Mouse (Mus musculus) urinary bladder, postnatal 36 days (tissue): ENCODE data around the gene Tns1.

Source experiments
- DNase-seq, 2 experiments: peaks; one replicate each; pipeline ENCODE4 v3.0.0; 2022; ENCODE audit warnings: low spot score in 2 of 2, mixed read lengths in 1 of 2

The Tns1 gene

DNA sequence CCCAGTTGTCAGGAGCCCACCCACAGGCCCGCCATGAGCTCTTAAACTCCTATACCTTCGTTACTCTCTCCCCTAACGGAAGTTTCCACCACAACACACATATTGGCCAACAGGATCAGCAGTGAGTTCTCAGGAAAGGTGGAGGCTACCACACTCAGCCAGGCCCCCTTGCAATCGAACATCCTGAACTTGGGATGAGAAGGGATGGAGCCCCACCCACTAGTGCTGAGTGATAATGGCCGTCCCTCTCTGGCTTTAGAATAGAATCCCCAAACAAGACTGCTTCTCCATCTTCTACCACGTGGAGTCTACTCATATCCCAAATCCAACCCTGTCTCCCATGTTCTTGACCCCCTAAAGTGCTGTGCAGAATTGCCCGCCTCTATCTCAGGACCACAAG lies 131.0 kb downstream of the Tns1 start:
- no peak for DNase-seq

DNA sequence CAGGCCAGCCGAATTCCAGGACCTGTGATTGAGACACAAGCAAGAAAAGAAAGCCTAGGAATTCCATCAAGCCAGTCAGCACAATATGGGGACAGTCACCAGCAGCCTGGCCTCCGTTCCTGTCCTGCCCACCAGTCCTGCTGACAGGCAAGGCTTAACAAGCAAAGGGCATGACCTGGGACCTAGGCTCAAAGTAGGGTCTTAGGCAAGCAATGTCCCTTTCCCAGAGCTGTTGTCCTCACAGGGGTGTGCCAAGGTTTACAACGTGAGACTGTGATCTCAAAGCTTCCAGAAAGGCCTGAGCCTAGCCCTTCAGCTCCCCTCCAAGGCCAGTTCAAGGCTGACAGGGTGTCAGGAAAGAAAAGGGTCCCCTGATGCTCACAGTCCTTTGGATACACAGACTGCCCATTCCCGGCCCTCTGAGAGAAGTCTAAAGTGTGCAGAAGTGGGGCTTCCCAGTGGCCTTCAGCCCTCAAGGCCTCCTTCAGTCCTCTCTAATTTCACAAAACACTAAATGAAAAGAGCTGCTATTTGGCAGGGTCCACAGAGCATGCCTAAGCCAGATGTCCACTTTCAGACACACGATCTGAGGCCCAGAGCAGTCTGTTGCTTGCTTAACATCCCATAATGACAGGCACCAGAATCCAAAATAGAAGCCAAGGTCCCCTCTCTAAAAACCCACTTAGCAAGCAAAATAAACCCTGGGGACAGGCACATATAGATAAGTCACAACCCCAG lies 131.9 kb downstream of the Tns1 start:
- no peak for DNase-seq

DNA sequence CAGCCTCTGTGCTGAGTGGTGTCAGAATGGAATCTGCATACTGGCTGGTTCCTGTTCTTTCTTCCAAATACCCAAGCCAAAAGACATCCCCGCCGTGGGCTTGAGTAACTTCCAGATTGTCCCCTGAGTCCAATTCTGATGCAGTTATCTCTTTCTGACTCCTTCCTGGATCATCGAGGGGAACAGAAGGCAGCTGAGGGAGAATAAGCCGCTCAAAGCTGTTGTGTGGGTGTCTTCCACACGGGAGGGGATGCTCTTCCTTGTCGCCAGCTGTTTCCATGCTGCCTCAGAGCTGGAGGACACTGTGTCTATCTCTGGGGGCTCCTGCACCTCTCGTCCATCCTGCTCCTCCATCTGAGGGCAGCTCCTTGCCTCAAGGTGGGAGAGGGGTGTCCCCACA lies 133.0 kb downstream of the Tns1 start:
- DNase-seq, result no peak

DNA sequence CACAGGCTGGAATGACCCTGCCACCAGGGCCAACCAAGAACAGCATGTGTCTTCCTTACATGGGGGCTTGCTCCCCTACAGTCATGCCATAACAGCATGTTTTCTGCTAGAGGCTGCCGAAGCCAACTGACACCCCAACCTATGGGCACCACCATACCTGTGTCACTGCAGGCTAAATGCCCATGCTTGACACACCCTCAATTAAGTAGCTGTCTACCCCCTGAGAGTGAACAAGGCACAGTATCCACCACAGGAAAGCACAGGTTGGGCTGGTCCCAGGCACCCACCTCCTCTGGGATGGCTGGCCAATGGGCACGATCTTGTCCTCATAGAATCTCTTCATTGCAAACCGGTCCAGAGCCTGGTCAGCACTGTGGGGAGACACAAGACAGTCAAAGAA lies 134.2 kb downstream of the Tns1 start:
- no peak for DNase-seq

DNA sequence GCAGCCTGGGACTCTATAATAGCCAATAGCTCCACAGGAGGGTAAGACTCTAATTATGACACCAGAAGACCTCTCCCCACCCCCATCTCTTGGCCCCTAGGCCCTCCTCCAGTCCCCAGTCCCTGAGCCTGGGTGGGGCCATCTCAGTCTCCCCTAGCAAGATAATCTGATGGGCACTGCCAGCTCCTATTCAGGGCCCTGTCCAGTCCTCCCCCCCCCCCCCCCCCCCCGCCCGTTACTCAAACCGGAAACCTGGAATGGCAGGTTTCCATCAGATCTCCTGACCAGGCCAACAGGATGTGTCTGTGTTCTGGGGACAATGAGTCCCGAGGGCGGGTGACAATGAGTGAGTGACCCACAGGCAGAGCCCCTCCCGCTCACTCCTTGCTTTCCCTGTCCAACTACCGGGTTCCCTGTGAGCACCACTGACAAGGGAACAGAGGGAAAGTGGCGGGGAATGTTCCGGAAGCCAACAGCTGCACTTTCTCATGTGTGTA lies 136.5 kb downstream of the Tns1 start:
- DNase-seq, result peak in 1 of 2 experiments; percentile 51

DNA sequence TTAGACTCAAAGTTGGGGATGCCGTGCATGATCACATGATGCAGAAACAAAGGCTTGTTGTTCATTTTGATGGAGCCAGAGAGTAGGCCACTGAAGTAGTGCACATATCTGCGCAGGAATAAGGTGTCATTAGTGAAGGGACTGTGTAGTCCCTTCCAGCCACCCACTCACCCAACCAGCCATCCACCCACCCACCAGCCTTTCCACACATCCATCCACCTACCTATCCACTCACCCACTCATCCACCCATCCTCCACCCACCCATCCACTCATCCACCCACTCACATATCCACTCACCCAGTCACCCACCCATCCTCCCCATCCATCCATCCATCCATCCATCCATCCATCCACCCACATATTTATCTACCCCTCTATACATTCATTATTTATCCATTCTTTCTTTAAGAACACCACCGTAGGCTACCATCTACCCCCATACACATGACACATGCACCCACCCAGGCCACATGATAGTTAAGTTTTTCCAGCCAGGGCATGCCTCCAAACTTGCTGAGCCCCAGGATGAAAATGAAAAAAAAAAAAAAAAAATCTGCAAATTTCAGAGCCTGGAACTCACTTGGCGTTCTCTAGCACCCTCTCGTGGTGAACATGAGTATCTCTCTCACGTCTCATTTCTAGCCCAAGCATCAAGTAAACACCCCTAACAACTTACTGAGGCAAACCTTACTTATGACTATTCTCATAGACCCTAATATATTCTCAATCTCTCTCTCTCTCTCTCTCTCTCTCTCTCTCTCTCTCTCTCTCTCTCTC lies 137.8 kb downstream of the Tns1 start:
- no peak for DNase-seq

DNA sequence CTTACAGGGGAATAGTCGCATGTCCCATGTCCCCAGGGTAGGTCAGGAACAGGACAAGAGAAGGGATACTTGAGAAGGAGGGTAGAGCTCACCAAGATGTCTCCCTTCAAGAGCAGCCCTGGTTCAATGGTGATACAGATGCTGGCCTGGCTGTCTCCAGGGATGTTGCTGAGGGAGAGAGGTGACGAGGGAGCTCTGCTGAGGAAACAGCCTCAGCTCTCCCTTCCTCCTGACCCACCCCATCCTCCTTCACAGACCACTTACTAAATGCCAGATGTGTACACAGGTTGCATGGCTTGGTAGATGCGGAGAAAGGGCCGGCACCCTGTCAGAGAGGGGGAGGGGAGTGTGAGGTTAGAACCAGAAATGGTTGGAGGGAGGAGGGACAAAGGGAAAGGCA lies 138.6 kb downstream of the Tns1 start:
- no peak for DNase-seq

DNA sequence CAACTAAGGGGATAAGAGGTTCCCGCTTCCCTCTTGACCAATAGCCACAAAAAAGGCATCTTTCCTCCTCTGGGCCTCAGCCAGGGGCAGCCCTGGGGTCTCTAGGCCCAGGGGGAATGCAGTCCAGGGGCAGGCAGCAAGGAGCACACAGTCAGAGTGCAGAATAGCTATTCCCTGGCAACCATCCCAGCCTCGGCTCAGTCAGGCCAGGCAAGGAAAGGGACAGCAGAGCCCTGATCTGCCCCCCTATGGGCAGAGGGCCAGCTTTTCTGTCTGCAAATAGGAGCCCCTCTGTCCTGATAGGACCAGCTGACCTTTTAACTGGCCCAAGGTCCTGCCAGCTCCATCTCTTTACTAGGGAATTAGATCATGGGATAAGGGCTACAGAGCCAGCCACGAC lies 145.0 kb downstream of the Tns1 start:
- no peak for DNase-seq

DNA sequence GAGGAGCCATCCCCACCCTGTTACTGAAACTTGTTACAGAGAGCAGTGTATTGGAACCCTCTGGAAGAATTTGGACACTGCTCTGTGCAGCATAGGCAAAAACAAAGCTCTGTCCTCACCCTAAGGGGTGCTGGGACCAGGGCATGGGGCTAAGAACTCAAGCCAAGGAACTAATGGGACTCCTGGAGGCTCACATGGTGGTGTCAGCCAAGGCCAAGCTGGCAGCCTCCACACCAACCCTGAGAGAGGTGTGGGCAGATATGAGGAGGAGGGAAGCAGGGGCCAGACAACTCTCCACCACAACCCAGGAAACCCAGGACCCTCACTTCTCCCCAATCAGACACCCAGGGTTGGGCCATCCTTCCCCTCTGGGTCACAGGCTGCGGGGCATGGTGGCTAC lies 145.7 kb downstream of the Tns1 start:
- no peak for DNase-seq

DNA sequence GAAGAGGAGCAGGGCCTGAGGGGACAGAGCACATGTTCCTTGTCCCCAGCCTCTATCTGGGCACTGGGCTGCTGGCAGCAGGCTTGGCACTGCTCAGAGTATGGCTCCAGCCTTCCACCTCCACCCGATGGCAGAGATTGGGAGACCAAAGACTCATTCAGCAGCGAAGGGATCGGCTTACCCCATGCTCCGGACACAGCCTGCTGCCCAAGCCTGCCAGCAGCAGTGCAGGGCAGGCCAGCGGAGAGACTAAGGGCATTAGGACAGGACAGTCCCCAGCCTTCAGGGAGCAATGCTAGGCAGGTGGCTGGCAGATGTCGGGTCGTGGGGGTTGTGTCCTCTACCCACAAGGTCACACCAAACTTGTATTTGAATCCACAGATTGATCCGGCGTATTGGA lies 150.3 kb downstream of the Tns1 start:
- DNase-seq, result no peak

DNA sequence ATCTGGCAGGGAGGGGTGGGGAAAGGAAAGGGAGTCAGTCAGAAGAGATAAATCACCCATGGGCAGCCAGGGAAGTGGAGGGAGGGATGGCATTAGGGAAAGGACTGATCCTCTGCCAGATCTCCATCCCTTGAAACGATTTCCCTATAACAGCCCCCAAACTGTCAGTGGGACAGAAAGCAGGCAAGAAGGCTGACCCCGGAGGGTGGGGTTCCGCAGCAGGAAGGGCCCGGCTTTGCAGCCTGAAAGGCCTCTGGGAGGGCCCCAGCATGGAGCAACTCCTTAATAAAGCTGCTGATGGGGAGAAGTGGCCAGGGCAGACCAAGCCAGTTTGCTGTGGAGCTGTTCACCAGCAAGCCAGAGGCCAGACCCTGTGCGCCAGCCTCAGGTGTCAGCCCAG lies 151.5 kb downstream of the Tns1 start:
- no peak for DNase-seq

DNA sequence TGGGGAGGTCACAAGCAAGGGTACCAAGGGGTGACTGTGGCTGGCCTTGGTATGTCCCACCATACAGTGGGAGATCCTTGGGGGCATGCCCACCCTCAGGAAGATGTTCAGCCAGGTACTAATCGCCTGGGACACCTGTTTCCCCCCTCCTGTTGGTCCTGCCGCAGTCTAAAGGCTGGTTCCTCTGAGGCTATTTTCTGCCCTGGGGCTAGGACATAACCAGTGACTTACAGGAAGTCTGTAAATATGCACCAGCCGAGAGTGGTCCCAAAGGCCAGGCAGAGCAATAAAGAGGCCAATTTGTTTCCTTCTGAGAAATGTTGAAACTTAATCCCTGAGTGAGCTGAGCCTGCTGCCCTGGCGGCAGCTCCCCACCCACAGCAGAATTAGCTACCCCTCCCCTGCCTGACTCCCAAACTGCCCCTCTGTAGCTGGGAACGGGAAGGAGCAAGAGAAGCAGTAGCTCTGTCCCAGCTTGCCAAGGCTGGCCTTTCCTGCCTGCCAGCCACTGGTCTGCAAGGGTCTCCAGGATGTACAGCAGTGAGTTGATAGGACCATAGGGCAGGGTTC lies 154.0 kb downstream of the Tns1 start:
- no peak for DNase-seq

DNA sequence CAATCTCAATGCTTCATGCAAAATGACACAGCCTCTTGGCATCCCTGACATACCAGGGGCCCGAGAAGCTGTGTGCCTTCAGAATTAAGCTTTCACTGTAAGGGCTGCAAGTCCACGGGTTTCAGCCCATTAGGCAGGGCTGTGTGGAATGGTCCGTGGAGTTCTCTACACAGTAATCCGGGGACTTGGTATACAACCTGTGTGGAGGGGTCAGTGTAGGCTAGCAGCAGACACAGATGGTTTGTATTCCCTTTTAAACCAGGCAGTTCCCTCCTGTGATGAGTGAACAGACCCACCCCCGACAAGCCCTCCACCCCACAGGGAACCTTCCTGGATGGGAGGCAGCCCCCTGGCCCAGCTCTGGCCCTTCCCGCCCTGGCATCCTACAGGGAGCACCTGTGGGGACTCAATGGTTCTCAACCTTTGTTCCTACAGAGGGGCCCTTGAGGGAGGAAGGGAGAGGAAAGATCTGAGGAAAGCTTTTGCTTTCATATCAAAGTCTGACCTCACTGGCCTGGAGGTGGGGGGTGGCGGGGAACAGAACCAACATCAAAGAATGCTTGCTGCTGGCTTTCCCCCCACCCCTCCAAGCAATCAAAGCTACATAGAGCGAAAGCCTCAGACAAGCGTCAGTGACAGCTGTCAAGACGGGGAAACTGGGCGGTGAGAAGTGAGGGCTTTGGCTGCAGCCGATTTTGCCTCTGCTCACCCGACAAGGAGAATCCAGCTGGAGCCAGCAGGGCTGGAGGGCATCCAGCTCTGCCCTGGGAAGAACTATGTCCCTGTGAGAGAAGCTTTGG lies 155.3 kb downstream of the Tns1 start:
- DNase-seq, result no peak

DNA sequence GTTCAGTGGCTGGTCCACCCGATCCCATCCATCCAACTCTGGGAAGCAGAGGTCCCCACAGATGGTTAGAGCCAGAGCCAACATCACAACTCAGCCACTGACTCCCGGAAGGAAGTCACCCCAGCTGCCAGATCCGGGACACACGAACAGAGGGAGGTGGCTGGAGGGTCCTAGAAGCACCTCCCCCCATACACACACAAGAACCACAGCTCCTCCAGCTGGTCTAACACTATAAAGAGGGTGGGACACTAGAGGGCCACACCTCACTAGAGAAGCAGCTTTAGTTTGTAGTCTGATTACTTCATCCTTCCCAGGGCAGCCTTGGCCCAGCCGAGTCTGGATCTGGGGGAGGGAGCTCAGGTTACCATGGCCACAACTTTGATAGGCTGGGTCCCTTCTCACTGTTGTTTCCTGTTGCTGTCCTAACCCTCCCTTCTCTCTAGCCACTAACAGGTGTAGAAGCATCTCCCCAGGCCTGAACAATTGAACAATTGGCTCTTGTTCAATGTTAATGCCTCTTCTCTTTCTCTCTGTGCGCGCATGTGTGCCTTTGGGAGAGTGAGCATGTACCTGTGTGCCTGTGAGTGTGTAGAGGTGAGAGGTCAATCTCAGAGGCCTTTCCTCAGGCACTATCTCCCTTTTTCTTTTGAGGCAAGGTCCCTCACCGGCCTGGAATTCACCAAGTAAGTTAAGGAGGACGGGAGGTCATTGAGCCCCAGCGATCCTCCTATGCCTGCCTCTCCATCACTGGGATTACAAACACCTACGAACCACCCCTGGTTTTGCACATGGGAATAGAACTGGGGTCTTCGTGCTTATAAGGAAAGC lies 157.6 kb downstream of the Tns1 start:
- no peak for DNase-seq

DNA sequence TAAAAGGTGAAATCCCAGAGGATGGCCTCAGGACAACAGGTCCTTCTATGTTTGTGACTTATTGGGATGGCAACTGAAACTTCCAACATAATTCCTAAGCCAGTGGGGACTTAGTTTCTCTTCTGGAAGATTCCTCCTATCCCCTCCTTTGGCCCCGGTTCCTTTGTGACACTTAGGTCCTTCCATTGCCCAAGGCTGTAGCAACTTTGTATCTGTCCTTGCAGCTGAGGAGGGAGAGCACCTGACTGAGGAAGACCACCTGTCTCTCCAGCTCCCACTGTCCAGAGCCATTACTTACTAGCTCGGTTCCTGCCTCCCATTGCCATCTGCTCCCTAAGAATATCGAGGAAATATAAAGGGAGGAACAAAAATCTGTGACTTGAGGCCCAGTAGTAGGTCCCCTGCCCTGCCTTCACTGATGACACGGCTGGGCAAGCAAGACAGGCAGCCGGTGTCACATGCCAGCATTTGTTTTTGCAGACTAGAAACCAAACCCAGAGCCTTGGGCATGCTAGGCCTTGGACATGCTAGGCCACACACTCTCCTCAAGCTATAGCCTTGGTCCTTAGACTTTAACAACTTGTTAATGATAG lies 160.0 kb downstream of the Tns1 start:
- DNase-seq, result no peak

DNA sequence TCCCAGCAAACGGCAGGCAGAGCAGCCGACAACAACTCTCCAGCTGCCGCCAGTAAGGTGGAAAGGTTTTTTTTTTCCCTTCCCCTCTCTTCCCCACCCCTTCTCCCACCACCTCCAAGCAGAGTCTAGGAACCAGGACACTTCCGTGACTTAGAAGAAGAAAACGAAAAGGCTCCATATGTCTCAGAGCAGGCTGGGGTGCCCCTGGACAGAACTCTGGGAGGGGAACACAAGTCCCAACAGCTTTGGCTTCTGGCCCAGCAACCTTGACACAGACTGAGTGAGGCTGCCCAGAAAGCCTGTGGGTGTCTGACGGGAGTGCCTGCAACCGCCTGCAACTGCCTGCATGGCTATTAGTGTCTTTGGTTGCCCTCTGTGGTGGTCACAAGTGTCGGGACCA lies 160.6 kb downstream of the Tns1 start:
- peak in 1 of 2 experiments; percentile 78 for DNase-seq

DNA sequence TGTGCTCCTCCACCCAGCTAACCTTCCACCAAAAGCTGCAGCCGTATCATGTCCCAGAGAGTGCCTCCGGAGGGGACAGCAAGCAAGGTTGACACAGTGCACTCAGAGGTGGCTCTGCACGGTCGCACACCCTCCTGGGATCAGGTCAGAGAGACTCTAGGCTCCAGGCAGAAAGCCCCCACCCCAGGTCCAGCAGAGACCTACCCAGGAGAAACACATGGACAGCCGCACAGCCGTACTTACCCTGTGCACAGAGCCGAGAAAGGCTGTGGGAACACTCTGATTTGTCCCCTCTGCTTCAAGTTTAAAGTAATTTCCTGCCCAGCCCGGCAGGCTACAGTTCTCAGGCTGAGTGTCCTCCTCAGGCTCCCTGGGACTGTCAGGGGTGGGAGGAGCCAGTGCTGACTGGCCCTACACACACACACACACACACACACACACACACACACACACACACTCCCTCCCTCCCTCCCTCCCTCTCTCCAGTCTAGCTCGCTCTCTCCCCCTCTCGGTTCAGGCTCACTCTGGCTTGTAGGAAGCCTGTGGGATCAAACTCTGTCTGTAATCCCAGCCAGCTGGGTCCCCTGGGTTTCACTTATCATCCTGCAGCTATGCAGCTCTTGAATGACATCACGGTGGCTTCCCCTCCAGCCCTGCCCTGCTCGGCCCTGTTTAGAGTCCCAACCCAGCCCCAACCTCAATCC lies 161.4 kb downstream of the Tns1 start:
- peak; percentile 45 to 84 for DNase-seq

DNA sequence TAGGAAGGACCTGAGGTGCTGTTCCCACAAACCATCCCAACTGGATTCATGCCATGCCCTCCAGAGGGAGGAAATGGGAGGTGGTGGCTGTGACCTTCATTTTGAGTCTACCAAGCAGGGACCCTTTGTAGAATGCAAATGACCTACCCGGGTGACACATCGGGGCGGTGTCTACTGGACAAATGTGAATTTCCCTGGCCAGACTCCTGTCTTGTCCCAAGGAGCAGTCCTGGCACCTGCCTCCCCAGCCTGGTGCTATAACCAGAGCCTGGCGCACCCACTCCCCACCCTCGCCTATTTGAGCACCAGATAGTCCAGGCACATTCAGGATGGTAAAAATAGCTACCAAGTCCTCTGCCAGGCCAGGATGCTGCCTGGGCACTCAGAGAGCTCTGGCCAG lies 162.2 kb downstream of the Tns1 start:
- no peak for DNase-seq

DNA sequence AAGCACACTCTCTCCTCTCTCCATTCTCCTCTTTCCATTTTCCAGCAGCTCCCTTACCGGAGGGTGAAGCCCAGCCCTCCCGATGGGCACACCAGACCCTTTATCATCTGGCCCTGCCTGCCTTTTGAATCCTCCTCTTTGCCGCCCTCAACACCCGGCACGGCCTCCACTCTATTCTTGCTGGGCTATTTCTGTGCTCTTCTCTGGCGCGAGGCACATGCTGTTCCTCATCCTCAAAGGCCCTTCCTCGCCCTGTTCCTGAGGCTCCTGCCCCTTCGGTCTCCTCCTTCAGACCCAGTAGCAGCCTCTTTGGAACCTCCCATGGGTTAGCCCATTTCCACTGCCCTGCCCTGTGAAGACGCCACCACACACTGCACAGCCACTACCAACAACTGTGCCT lies 164.5 kb downstream of the Tns1 start:
- no peak for DNase-seq

DNA sequence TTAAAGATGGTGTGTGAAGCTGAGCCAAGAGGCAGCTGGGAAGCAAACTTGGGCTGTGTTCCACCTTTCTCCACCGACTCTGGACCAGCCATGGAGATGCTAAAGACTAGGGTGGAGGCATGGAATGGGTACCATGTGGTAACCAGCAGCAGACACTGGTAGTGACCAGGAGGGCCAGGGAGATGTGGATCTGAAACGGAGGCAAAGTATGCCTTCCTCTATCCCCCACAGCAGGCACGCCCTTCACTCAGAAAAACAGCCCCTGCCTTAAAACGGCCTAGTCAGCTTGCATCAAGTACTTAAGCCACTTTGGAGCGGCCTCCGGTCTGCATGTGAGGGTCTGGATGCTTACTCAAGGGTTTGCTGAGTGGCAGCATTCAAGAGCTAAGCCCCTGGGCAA lies 164.9 kb downstream of the Tns1 start:
- no peak for DNase-seq
